Mouse (Mus musculus) bone marrow, adult 2 months (tissue): Measurements from ENCODE around the gene Camta1.

Experiments
- CTCF ChIP-seq: fragments of 200-500 bp; IDR thresholded peaks from 2 replicates; pipeline ENCODE4 v1.5.1; 2011; ENCODE audit warnings: low read length, control low read depth; ENCODE audit not compliant: control insufficient read depth, insufficient read depth
- POLR2A ChIP-seq: fragments of 200-500 bp; IDR thresholded peaks from 2 replicates; pipeline ENCODE4 v1.6.1; 2011; ENCODE audit warnings: low read depth, mild to moderate bottlenecking, control low read depth, low read length, borderline replicate concordance; ENCODE audit not compliant: control insufficient read depth

- TF ChIP-seq POLR2A, result no peak
- no peak for TF ChIP-seq CTCF
Measured at GRCm38 (mm10) chr4:151618420-151619310, 243.0 kb downstream of the Camta1 start.
